Comparison of ENCODE assay signal across 23 mouse cellular contexts in the genomic region with DNA sequence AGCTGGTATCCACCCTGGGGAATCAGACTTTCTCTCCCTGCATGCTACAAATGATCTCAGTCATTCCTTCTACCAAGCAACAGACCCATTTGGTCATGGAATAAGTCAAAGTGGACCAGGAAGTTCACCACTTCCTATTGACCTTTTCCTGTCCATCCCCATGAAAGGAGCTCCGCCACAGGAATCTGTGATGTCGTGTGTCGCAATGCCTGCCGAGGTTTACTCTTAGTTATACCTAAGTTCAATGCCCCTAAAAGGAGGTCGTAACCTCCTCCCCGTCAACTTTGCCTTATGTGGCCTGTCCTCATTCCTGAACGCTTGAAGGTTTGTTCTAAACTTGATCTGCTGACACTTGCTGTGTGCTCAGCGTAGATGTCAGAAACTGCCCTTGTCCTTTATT. TPM values are rescaled to one million over a fixed set of nuclear protein-coding genes. Genes with fewer than 3 reads are reported as not detected.
DNase-seq lines count a peak whose midpoint lies in the region; ATAC-seq and TF ChIP-seq lines count a peak whose summit lies in the region.
"Had no signal": no experiment of that assay in that cellular context is flagged by ENCODE, and none has a peak within 500 bp of the region (broad histone marks: within the 10 kb centered on the region; RNA-seq: fewer than 3 reads in every experiment).

No protein-coding gene starts in this region.

- H3K4me1 ChIP-seq in intestine, embryonic 14.5 days (replicated peaks; ENCODE audit: control insufficient read depth, insufficient read depth, low read length), result no peaks in the 10 kb centered on the region; the same call in 1 of the 2 replicates
- H3K4me1 ChIP-seq in intestine, postnatal 0 days (replicated peaks; ENCODE audit: control insufficient read depth, insufficient read depth, low read length), result no peaks in the 10 kb centered on the region
- no peaks in the 10 kb centered on the region for H3K4me1 ChIP-seq in lung, postnatal 0 days (ENCODE audit: insufficient read depth, low read depth, low read length)
- no peaks in the 10 kb centered on the region; the same call in 1 of the 2 replicates for H3K4me1 ChIP-seq in liver, embryonic 12.5 days
- H3K4me1 ChIP-seq: embryonic facial prominence, embryonic 12.5 days; forebrain, embryonic 12.5 days; hindbrain, embryonic 15.5 days had no signal

- no peaks in the 10 kb centered on the region for H3K9me3 ChIP-seq in intestine, embryonic 14.5 days (ENCODE audit: control insufficient read depth, low read length)
- no peaks in the 10 kb centered on the region for H3K9me3 ChIP-seq in intestine, postnatal 0 days (ENCODE audit: control insufficient read depth)
- H3K9me3 ChIP-seq in lung, postnatal 0 days (ENCODE audit: low read length), result no peaks in the 10 kb centered on the region
- no peaks in the 10 kb centered on the region for H3K9me3 ChIP-seq in liver, embryonic 12.5 days (replicated peaks)
- H3K9me3 ChIP-seq: embryonic facial prominence, embryonic 12.5 days; forebrain, embryonic 12.5 days; hindbrain, embryonic 15.5 days had no signal

- 0 out of 2 replicates have a peak, but pooled peaks cover 3% of the 10 kb centered on the region for H3K36me3 ChIP-seq in intestine, embryonic 14.5 days (ENCODE audit: control insufficient read depth, insufficient read depth, low read length)
- no peaks in the 10 kb centered on the region for H3K36me3 ChIP-seq in intestine, postnatal 0 days (ENCODE audit: control insufficient read depth, insufficient read depth)
- H3K36me3 ChIP-seq in lung, postnatal 0 days (ENCODE audit: insufficient read depth, low read length), result no peaks in the 10 kb centered on the region
- no peaks in the 10 kb centered on the region for H3K36me3 ChIP-seq in liver, embryonic 12.5 days
- H3K36me3 ChIP-seq: hindbrain, embryonic 15.5 days had no signal

- no peak for TF ChIP-seq EP300 in lung, postnatal 0 days (IDR thresholded peaks at IDR 0.05)

- H3K4me3 ChIP-seq in intestine, embryonic 14.5 days (ENCODE audit: low read depth, low read length), result no peak overlapping the region
- H3K4me3 ChIP-seq in intestine, postnatal 0 days (ENCODE audit: low read depth, low read length), result no peak overlapping the region
- no peak overlapping the region for H3K4me3 ChIP-seq in lung, postnatal 0 days (ENCODE audit: low read depth, low read length)
- H3K4me3 ChIP-seq in liver, embryonic 12.5 days, result no peak overlapping the region
- H3K4me3 ChIP-seq: embryonic facial prominence, embryonic 12.5 days; forebrain, embryonic 12.5 days; hindbrain, embryonic 15.5 days; left cerebral cortex, adult 2 months had no signal

- TF ChIP-seq CTCF in intestine, postnatal 0 days (IDR thresholded peaks at IDR 0.05; ENCODE audit: low read depth), result no peak
- TF ChIP-seq CTCF in lung, postnatal 0 days (IDR thresholded peaks at IDR 0.05), result no peak

- peak overlapping the region; percentile 48; the same call in 1 of the 2 replicates for H3K27ac ChIP-seq in intestine, embryonic 14.5 days (ENCODE audit: low read depth)
- no peak overlapping the region for H3K27ac ChIP-seq in intestine, postnatal 0 days (ENCODE audit: low read depth, low read length)
- no peak overlapping the region for H3K27ac ChIP-seq in lung, postnatal 0 days (ENCODE audit: low read length)
- no peak overlapping the region for H3K27ac ChIP-seq in liver, embryonic 12.5 days
- H3K27ac ChIP-seq: embryonic facial prominence, embryonic 12.5 days; forebrain, embryonic 12.5 days; hindbrain, embryonic 15.5 days; left cerebral cortex, adult 2 months had no signal

- no peak for ATAC-seq in intestine, embryonic 14.5 days (replicated peaks; ENCODE audit: low FRiP score, low TSS enrichment, low read depth)
- ATAC-seq in intestine, postnatal 0 days, result no peak
- ATAC-seq in lung, postnatal 0 days, result peak; percentile 18; the same call in 1 of the 2 replicates
- ATAC-seq in liver, embryonic 12.5 days, result peak; percentile 40; the same call in 1 of the 2 replicates
- peak; percentile 36; the same call in 1 of the 2 replicates for ATAC-seq in megakaryocyte progenitor cell, adult 5-6 weeks (replicated peaks; ENCODE audit: poor library complexity)
- ATAC-seq: activated CD4-positive, CD25-positive, alpha-beta regulatory T cell, adult 4 months had no signal

- WGBS in intestine, embryonic 14.5 days, result 62% methylated on average over 8 of the region's 8 CpGs
- WGBS in intestine, postnatal 0 days, result 47% methylated on average over 8 of the region's 8 CpGs
- WGBS in lung, postnatal 0 days, result 51% methylated on average over 8 of the region's 8 CpGs
- WGBS in liver, embryonic 12.5 days (ENCODE audit: insufficient replicate concordance), result 38% methylated on average over 8 of the region's 8 CpGs

- no peak for DNase-seq in intestine, embryonic 14.5 days (ENCODE audit: low spot score)
- DNase-seq in lung, postnatal 0 days (ENCODE audit: low spot score), result no peak
- no peak for DNase-seq in lung, postnatal 14 days
- no peak for DNase-seq in cerebellum, adult 18-20 months
- no peak for DNase-seq in layer of hippocampus, adult 11-12 months (ENCODE audit: low spot score)
- DNase-seq: B cell, adult 2 months; cerebellum, adult 11 months; cerebellum, postnatal 10 days; gastrocnemius, postnatal 25 days; heart, postnatal 4 days; kidney, adult 11 months; thymus, adult 2 months had no signal

- H3K4me2 ChIP-seq in intestine, embryonic 14.5 days (ENCODE audit: low read length), result no peak overlapping the region
- H3K4me2 ChIP-seq in intestine, postnatal 0 days (replicated peaks; ENCODE audit: low read depth), result no peak overlapping the region
- no peak overlapping the region for H3K4me2 ChIP-seq in lung, postnatal 0 days (replicated peaks; ENCODE audit: low read depth, low read length)
- no peak overlapping the region for H3K4me2 ChIP-seq in liver, embryonic 12.5 days
- H3K4me2 ChIP-seq: embryonic facial prominence, embryonic 12.5 days; forebrain, embryonic 12.5 days; hindbrain, embryonic 15.5 days; midbrain, embryonic 11.5 days had no signal

- no peak overlapping the region for H3K9ac ChIP-seq in intestine, embryonic 14.5 days (ENCODE audit: low read length)
- no peak overlapping the region for H3K9ac ChIP-seq in intestine, postnatal 0 days (ENCODE audit: low read depth, low read length)
- H3K9ac ChIP-seq in lung, postnatal 0 days (replicated peaks; ENCODE audit: low read depth), result no peak overlapping the region
- no peak overlapping the region for H3K9ac ChIP-seq in liver, embryonic 12.5 days
- H3K9ac ChIP-seq: embryonic facial prominence, embryonic 12.5 days; forebrain, embryonic 12.5 days; hindbrain, embryonic 15.5 days had no signal

- no peaks in the 10 kb centered on the region for H3K27me3 ChIP-seq in intestine, embryonic 14.5 days (replicated peaks; ENCODE audit: control insufficient read depth, insufficient read depth, low read length)
- H3K27me3 ChIP-seq in intestine, postnatal 0 days (replicated peaks; ENCODE audit: control insufficient read depth, insufficient read depth, low read length), result no peaks in the 10 kb centered on the region
- no peaks in the 10 kb centered on the region for H3K27me3 ChIP-seq in lung, postnatal 0 days (replicated peaks; ENCODE audit: insufficient read depth, low read length)
- no peaks in the 10 kb centered on the region for H3K27me3 ChIP-seq in liver, embryonic 12.5 days (replicated peaks)
- H3K27me3 ChIP-seq: embryonic facial prominence, embryonic 12.5 days; forebrain, embryonic 12.5 days; hindbrain, embryonic 15.5 days had no signal

RNA-seq across cellular contexts. Expression of gene Prom1, which starts 51.6 kb away (rescaled TPM):
- polyA plus RNA-seq in intestine, embryonic 14.5 days (2014; fragmentation: Nextera tagmentation; extraction: Ambion mirVana), result 57.4 and 59.7 TPM in 2 replicates
- polyA plus RNA-seq in intestine, postnatal 0 days (2015; fragmentation: Nextera tagmentation; extraction: Ambion mirVana), result 14.0 and 14.5 TPM in 2 replicates
- 22.8 and 22.9 TPM in 2 replicates for polyA plus RNA-seq in lung, postnatal 0 days (2015; fragmentation: Nextera tagmentation; extraction: Ambion mirVana)
- 11.9 and 13.0 TPM in 2 replicates for polyA plus RNA-seq in liver, embryonic 12.5 days (2016; fragmentation: Nextera tagmentation; extraction: Ambion mirVana)
- total RNA-seq in megakaryocyte progenitor cell, adult 5-6 weeks (2015), result 59.7 and 64.9 TPM in 2 replicates
- 42.3 and 54.7 TPM in 2 replicates for total RNA-seq in megakaryocyte progenitor cell, adult 5-6 weeks (2017)
- total RNA-seq: MEL; monocyte, adult 5-6 weeks had no signal

Comparison
In these comparisons a context has a peak if more than half of its experiments do, and no peak if none do; other contexts are left out.
1. ATAC-seq: peak in lung, postnatal 0 days (single experiment), liver, embryonic 12.5 days (single experiment) and megakaryocyte progenitor cell, adult 5-6 weeks (single experiment); none in intestine, embryonic 14.5 days (single experiment) and intestine, postnatal 0 days (single experiment).